Mouse (Mus musculus): ENCODE data around the gene 1700001C19Rik. TPM values are rescaled to one million over a fixed set of nuclear protein-coding genes. Genes with fewer than 3 reads are reported as not detected.

Gene 1700001C19Rik
- not detected for polyA plus RNA-seq (2014; fragmentation: Illumina TruSeq; extraction: RNeasy Lipid Tissue Mini Kit (QIAGEN cat#74804); ENCODE audit: low read depth, low replicate concordance)

GRCm38 (mm10) chr17:47436907-47437547 lies at the start of gene 1700001C19Rik:
1700001C19Rik (minus strand) TSS chr17:47437376.

GRCm38 (mm10) chr17:47436156-47436906 lies 845 bp downstream of the 1700001C19Rik start, which contains the start of gene AI661453:
AI661453 (plus strand) TSS chr17:47436615.

GRCm38 (mm10) chr17:47400451-47400850 lies 36.7 kb downstream of the 1700001C19Rik start, which contains the start of gene Guca1a:
Guca1a (minus strand) TSS chr17:47400584.

GRCm38 (mm10) chr17:47385145-47385544 lies 52.0 kb downstream of the 1700001C19Rik start, which contains the start of gene Guca1b:
Guca1b (plus strand) TSS chr17:47385393.

GRCm38 (mm10) chr17:47368401-47369086 lies 68.6 kb downstream of the 1700001C19Rik start, which contains the start of gene Mrps10:
Mrps10 (plus strand) TSS chr17:47368887.

Other genes with a start within 250 kb of the 1700001C19Rik start
- gene Mrps10, start 68.5 kb downstream of the 1700001C19Rik start, polyA plus RNA-seq (2014; fragmentation: Illumina TruSeq; extraction: RNeasy Lipid Tissue Mini Kit (QIAGEN cat#74804); ENCODE audit: low read depth, low replicate concordance) = 42.6 TPM
- 0.28 TPM for gene Guca1b, start 52.0 kb downstream of the 1700001C19Rik start, polyA plus RNA-seq (2014; fragmentation: Illumina TruSeq; extraction: RNeasy Lipid Tissue Mini Kit (QIAGEN cat#74804); ENCODE audit: low read depth, low replicate concordance)
- not detected for gene Guca1a, start 36.8 kb downstream of the 1700001C19Rik start, polyA plus RNA-seq (2014; fragmentation: Illumina TruSeq; extraction: RNeasy Lipid Tissue Mini Kit (QIAGEN cat#74804); ENCODE audit: low read depth, low replicate concordance)
- 0.57 TPM for gene AI661453, start 761 bp downstream of the 1700001C19Rik start, polyA plus RNA-seq (2014; fragmentation: Illumina TruSeq; extraction: RNeasy Lipid Tissue Mini Kit (QIAGEN cat#74804); ENCODE audit: low read depth, low replicate concordance)
- 6.8 TPM for gene Taf8, start 64.9 kb upstream of the 1700001C19Rik start, polyA plus RNA-seq (2014; fragmentation: Illumina TruSeq; extraction: RNeasy Lipid Tissue Mini Kit (QIAGEN cat#74804); ENCODE audit: low read depth, low replicate concordance)
- 4.5 TPM for gene Ccnd3, start 67.7 kb upstream of the 1700001C19Rik start, polyA plus RNA-seq (2014; fragmentation: Illumina TruSeq; extraction: RNeasy Lipid Tissue Mini Kit (QIAGEN cat#74804); ENCODE audit: low read depth, low replicate concordance)
- 1.4 TPM for gene Bysl, start 174.1 kb upstream of the 1700001C19Rik start, polyA plus RNA-seq (2014; fragmentation: Illumina TruSeq; extraction: RNeasy Lipid Tissue Mini Kit (QIAGEN cat#74804); ENCODE audit: low read depth, low replicate concordance)
- 16.4 TPM for gene Med20, start 174.2 kb upstream of the 1700001C19Rik start, polyA plus RNA-seq (2014; fragmentation: Illumina TruSeq; extraction: RNeasy Lipid Tissue Mini Kit (QIAGEN cat#74804); ENCODE audit: low read depth, low replicate concordance)
- 0.38 TPM for gene Gm20517, start 174.2 kb upstream of the 1700001C19Rik start, polyA plus RNA-seq (2014; fragmentation: Illumina TruSeq; extraction: RNeasy Lipid Tissue Mini Kit (QIAGEN cat#74804); ENCODE audit: low read depth, low replicate concordance)
- gene Usp49, start 193.3 kb upstream of the 1700001C19Rik start, polyA plus RNA-seq (2014; fragmentation: Illumina TruSeq; extraction: RNeasy Lipid Tissue Mini Kit (QIAGEN cat#74804); ENCODE audit: low read depth, low replicate concordance) = 10.3 TPM

All from sigmoid colon, adult 10 weeks (tissue).